Mouse (Mus musculus) heart, adult 2 months (tissue): ENCODE results near the gene Mink1.

Source experiments
- CTCF ChIP-seq: fragments of 200-600 bp; IDR thresholded peaks from 2 replicates; pipeline ENCODE4 v1.8.1; 2022; ENCODE audit warnings: antibody characterized with exemption, mild to moderate bottlenecking, moderate library complexity
- EP300 ChIP-seq: fragments of 200-500 bp; IDR thresholded peaks from 2 replicates; pipeline ENCODE4 v1.6.1; 2011; ENCODE audit warnings: low read depth, low read length, control low read depth; ENCODE audit not compliant: insufficient read depth
- POLR2A ChIP-seq: fragments of 200-500 bp; IDR thresholded peaks from 2 replicates; pipeline ENCODE4 v1.6.1; 2011; ENCODE audit warnings: mild to moderate bottlenecking, low read depth, low read length, control low read depth; ENCODE audit not compliant: insufficient read depth

- TF ChIP-seq CTCF (no peak), POLR2A (no peak), EP300 (no peak)
Measured at GRCm38 (mm10) chr11:70630129-70630528, 67.4 kb downstream of the Mink1 start.
